Mouse (Mus musculus) brain, embryonic 14.5 days (tissue): ENCODE results near the gene Fbln2.

Experiments
- CTCF ChIP-seq: fragments of 200-500 bp; IDR thresholded peaks from 2 replicates; pipeline ENCODE4 v1.5.1; 2012; ENCODE audit warnings: inconsistent platforms, mild to moderate bottlenecking, moderate library complexity, borderline replicate concordance; ENCODE audit not compliant: insufficient read depth, insufficient read length; ENCODE audit errors: extremely low read depth
- POLR2A ChIP-seq: fragments of 200-500 bp; IDR thresholded peaks from 2 replicates; pipeline ENCODE4 v1.6.1; 2012; ENCODE audit warnings: mild to moderate bottlenecking, inconsistent platforms, borderline replicate concordance; ENCODE audit not compliant: poor library complexity, insufficient read depth, insufficient read length, severe bottlenecking; ENCODE audit errors: extremely low read depth

- no peak for TF ChIP-seq POLR2A
- TF ChIP-seq CTCF: peak; percentile 99
Observed at GRCm38 (mm10) chr6:91281206-91281605, 69.0 kb downstream of the Fbln2 start.
